Mouse (Mus musculus) megakaryocyte, embryonic 14.5 days (primary cell): ENCODE measurements at regions not wholly inside any gene's neighbourhood (a gene's known extent, or its start where the extent isn't known, plus 50 kb on each side); places are given as distances from the start of the nearest gene placed in this dataset.

ENCODE experiments used
- FLI1 ChIP-seq: IDR thresholded peaks from 2 replicates; pipeline ENCODE4 v1.6.1; 2012; ENCODE audit warnings: low read length, inconsistent platforms, mixed read lengths
- GATA1 ChIP-seq: IDR thresholded peaks from 3 replicates; pipeline ENCODE4 v1.6.1; 2012; ENCODE audit warnings: mixed read lengths, low read length, inconsistent platforms, borderline replicate concordance

DNA sequence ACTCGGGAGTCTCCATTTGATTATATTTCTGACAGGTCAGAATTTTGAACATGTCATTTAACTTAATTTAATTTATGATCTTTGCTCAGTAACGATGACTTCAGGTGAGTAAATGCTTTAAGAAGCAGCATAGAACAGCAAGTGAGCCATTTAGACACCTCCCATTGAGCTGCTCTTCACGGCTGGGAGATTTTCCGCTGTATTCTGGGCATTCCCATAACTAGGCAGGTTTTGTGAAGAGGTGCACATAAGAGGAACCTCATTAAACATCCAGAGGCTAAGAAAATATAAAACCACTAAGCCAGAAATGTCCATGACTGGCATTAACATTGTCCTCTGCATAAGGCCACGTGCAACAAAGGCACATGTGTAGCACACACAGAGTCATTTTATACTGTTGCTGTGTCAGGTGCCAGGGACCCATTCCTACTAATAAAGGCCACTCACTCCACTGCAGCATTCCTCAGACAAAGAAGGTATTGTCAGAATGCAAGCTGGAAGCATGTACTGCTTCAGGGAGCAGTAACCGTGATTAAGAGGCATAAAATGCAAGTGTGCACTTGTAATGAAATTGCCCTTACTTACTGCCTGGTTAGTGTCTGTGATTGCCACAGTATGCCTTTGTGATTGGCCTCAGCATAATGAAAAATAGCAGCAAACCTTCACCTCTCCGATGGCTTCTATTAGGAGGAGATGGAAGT is 346.5 kb downstream of the Tm4sf1 start:
- no peak for TF ChIP-seq FLI1
- no peak for TF ChIP-seq GATA1
